Mouse (Mus musculus) fibroblast of lung, adult 2 months (primary cell): ENCODE measurements at regions not wholly inside any gene's neighbourhood (a gene's known extent, or its start where the extent isn't known, plus 50 kb on each side); places are given as distances from the start of the nearest gene placed in this dataset.

Experiments
- DNase-seq: peaks from one replicate; pipeline ENCODE4 v3.0.0-alpha.2; 2011; ENCODE audit warnings: low read depth

GRCm38 (mm10) chr12:6211266-6211665 lies 835.8 kb upstream of the Klhl29 start:
- no peak for DNase-seq

- no peak for DNase-seq
Measured at GRCm38 (mm10) chr12:6189232-6189631, 813.8 kb upstream of the Klhl29 start.

GRCm38 (mm10) chr12:6168795-6169194 lies 793.3 kb upstream of the Klhl29 start:
- DNase-seq = no peak

GRCm38 (mm10) chr12:6154287-6154686 lies 778.8 kb upstream of the Klhl29 start:
- no peak for DNase-seq

- no peak for DNase-seq
Measured at GRCm38 (mm10) chr12:6151476-6151875, 776.0 kb upstream of the Klhl29 start.

GRCm38 (mm10) chr12:6132451-6132850 lies 757.0 kb upstream of the Klhl29 start:
- DNase-seq = no peak

- DNase-seq = no peak
Measured at GRCm38 (mm10) chr12:6119557-6119956, 744.1 kb upstream of the Klhl29 start.

- DNase-seq = no peak
Measured at GRCm38 (mm10) chr12:6115254-6115653, 739.8 kb upstream of the Klhl29 start.

GRCm38 (mm10) chr12:6097295-6097694 lies 721.8 kb upstream of the Klhl29 start:
- no peak for DNase-seq

- DNase-seq = no peak
Measured at GRCm38 (mm10) chr12:6087627-6088350, 712.3 kb upstream of the Klhl29 start.

- no peak for DNase-seq
Measured at GRCm38 (mm10) chr12:6087071-6087470, 711.6 kb upstream of the Klhl29 start.

GRCm38 (mm10) chr12:6046866-6047689 lies 671.6 kb upstream of the Klhl29 start:
- DNase-seq = no peak

- no peak for DNase-seq
Measured at GRCm38 (mm10) chr12:6046110-6046509, 670.6 kb upstream of the Klhl29 start.

- DNase-seq = no peak
Measured at GRCm38 (mm10) chr12:6042326-6042725, 666.8 kb upstream of the Klhl29 start.

GRCm38 (mm10) chr12:6024111-6024510 lies 648.6 kb upstream of the Klhl29 start:
- DNase-seq = no peak

- DNase-seq = no peak
Measured at GRCm38 (mm10) chr12:6022490-6022889, 647.0 kb upstream of the Klhl29 start.

GRCm38 (mm10) chr12:6000961-6001360 lies 625.5 kb upstream of the Klhl29 start:
- no peak for DNase-seq

- no peak for DNase-seq
Measured at GRCm38 (mm10) chr12:5997366-5997765, 621.9 kb upstream of the Klhl29 start.

GRCm38 (mm10) chr12:5996672-5997071 lies 621.2 kb upstream of the Klhl29 start:
- DNase-seq = no peak

GRCm38 (mm10) chr12:5983937-5984610 lies 608.6 kb upstream of the Klhl29 start:
- DNase-seq = no peak

- DNase-seq = no peak
Measured at GRCm38 (mm10) chr12:5982096-5982495, 606.6 kb upstream of the Klhl29 start.

- DNase-seq = no peak
Measured at GRCm38 (mm10) chr12:5975926-5976325, 600.4 kb upstream of the Klhl29 start.

- no peak for DNase-seq
Measured at GRCm38 (mm10) chr12:5969556-5969955, 594.1 kb upstream of the Klhl29 start.
